Mouse (Mus musculus) midbrain, embryonic 15.5 days (tissue): Measurements from ENCODE around the gene Cln6. TPM values are rescaled to one million over a fixed set of nuclear protein-coding genes. Genes with fewer than 3 reads are reported as not detected.
A peak's percentile ranks its signal among the peaks of the same experiment; 100 is the strongest.
"Not testable (repeated sequence)": the region's sequence is repeated elsewhere in the genome, so short reads cannot be mapped to it uniquely, and the experiment has no call there.

Experiments used
- ATAC-seq: fragments of 200-750 bp; cut with Nextera tagmentation; replicated peaks from 2 replicates; pipeline ENCODE4 v1.8.0; 2017; ENCODE audit warnings: moderate TSS enrichment
- H3K27ac ChIP-seq: fragments of 300-500 bp; sonication (generic); 2 replicates; pipeline ENCODE4 v1.5.1; 2015; ENCODE audit warnings: mild to moderate bottlenecking, inconsistent platforms
- H3K27me3 ChIP-seq: fragments of 300-500 bp; sonication (generic); replicated peaks from 2 replicates; pipeline ENCODE4 v1.6.1; 2015; ENCODE audit warnings: inconsistent platforms
- H3K36me3 ChIP-seq: fragments of 300-500 bp; sonication (generic); replicated peaks from 2 replicates; pipeline ENCODE4 v1.6.1; 2015; ENCODE audit warnings: inconsistent platforms
- H3K4me1 ChIP-seq: fragments of 300-500 bp; sonication (generic); 2 replicates; pipeline ENCODE4 v1.6.1; 2015; ENCODE audit warnings: inconsistent platforms
- H3K4me2 ChIP-seq: fragments of 300-500 bp; sonication (generic); 2 replicates; pipeline ENCODE4 v1.6.1; 2015; ENCODE audit warnings: inconsistent platforms, mild to moderate bottlenecking, moderate library complexity
- H3K4me3 ChIP-seq: fragments of 300-500 bp; sonication (generic); 2 replicates; pipeline ENCODE4 v1.5.1; 2015; ENCODE audit warnings: mild to moderate bottlenecking, inconsistent platforms
- H3K9ac ChIP-seq: fragments of 300-500 bp; sonication (generic); 2 replicates; pipeline ENCODE4 v1.6.1; 2015; ENCODE audit warnings: mild to moderate bottlenecking, inconsistent platforms
- H3K9me3 ChIP-seq: fragments of 300-500 bp; sonication (generic); 2 replicates; pipeline ENCODE4 v1.6.1; 2016; ENCODE audit warnings: inconsistent platforms
- WGBS: fragments of 180-500 bp; shearing (Covaris S2); methylation state at CpG from one replicate; pipeline ENCODE4 v1.1.7; 2015; ENCODE audit warnings: mixed read lengths; 5-methylcytosine and 5-hydroxymethylcytosine counted together
- polyA plus RNA-seq: library from polyadenylated mRNA; unstranded; fragments of >200 nt; fragmentation: Nextera tagmentation; extraction: Ambion mirVana; gene quantifications from 2 replicates; pipeline ENCODE4 v1.2.1, GENCODE M21; 2015

Cln6 gene
- polyA plus RNA-seq, 1 experiment from 2014 or later: 5.9 TPM

DNA sequence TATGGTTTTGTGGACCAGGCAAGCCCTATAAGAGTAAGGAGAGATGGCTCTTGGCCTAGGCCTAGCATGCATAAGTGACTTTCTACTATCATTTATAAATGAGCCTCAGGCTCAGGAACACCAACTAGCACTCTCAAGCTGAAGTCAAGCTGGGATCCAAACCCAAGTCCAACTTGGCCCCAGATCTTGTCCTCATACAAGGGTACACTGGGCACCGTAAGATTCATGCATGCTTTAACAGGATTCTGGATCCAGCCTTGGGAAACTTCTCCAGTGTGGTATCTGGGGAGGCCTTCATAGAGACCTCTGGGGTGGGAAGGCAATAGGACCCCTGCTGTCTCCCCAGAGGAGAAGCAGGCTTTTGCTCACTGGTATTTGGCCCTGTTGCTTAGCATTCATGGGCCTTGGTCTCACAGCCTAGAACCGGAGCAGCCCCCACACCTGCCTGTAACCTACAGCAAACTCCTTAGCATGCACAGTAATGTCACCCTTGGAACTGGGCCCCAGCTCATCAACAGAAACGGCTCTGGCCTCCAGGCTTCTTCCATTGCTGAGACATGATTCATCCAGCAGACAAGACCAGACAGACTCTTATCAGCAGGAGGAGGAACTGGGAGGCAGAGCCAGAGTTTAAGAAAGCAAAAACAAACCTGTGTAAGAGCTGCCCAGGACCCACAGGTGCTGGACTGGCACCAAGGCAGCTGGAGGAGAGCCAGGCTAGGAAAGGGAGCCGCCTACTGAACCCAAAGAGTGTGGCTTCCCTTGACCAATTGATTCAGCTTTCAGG lies 20.6 kb upstream of the Cln6 start:
- Histone ChIP-seq H3K4me3 (no peak overlapping the region), H3K4me2 (no peak overlapping the region), H3K27ac (no peak overlapping the region), H3K9me3 (no peaks in the 10 kb centered on the region), H3K9ac (no peak overlapping the region), H3K36me3 (no peaks in the 10 kb centered on the region), H3K4me1 (no peaks in the 10 kb centered on the region), H3K27me3 (no peaks in the 10 kb centered on the region)
- WGBS: 78% methylated on average over 4 of the region's 4 CpGs
- ATAC-seq: no peak

GRCm38 (mm10) chr9:62819494-62819893 lies 19.1 kb upstream of the Cln6 start:
- Histone ChIP-seq H3K4me1 (no peaks in the 10 kb centered on the region), H3K9me3 (no peaks in the 10 kb centered on the region), H3K4me3 (no peak overlapping the region), H3K27me3 (no peaks in the 10 kb centered on the region), H3K36me3 (no peaks in the 10 kb centered on the region), H3K4me2 (no peak overlapping the region), H3K27ac (no peak overlapping the region), H3K9ac (no peak overlapping the region)
- no peak for ATAC-seq
- whole genome bisulfite sequencing: 75% methylated on average over 3 of the region's 3 CpGs

DNA sequence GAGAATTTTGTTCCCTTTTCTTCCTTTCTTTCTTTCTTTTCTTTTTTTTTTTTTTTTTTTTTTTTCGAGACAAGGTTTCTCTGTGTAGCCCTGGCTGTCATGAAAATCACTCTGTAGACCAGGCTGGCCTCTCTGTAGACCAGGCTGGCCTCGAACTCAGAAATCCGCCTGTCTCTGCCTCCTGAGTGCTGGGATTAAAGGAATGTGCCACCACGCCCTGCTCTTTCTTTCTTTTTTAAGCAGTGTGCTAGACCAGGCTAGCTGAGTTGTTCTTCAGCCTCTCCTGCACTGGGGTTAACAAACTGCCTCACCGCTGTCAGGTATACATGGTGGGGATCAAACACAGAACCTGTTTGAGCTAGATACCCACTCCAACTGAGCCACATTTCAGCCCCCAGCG lies 18.7 kb upstream of the Cln6 start:
- ATAC-seq: not testable (repeated sequence)

GRCm38 (mm10) chr9:62820829-62821228 lies 17.8 kb upstream of the Cln6 start:
- Histone ChIP-seq H3K9ac (no peak overlapping the region), H3K4me2 (no peak overlapping the region), H3K9me3 (no peaks in the 10 kb centered on the region), H3K27me3 (no peaks in the 10 kb centered on the region), H3K36me3 (no peaks in the 10 kb centered on the region), H3K4me1 (peaks cover 9% of the 10 kb centered on the region), H3K27ac (no peak overlapping the region), H3K4me3 (no peak overlapping the region)
- WGBS: 93% methylated on average over 6 of the region's 6 CpGs
- no peak for ATAC-seq

More for the DNA sequence above, 18.7 kb upstream of the Cln6 start:
- not testable (repeated sequence) for H3K9me3 ChIP-seq, H3K4me2 ChIP-seq, H3K27ac ChIP-seq, H3K9ac ChIP-seq, H3K36me3 ChIP-seq, H3K27me3 ChIP-seq, H3K4me1 ChIP-seq, H3K4me3 ChIP-seq
- 82% methylated on average over 6 of the region's 6 CpGs for WGBS

- Histone ChIP-seq H3K9ac (no peak overlapping the region), H3K9me3 (no peaks in the 10 kb centered on the region), H3K27ac (no peak overlapping the region), H3K4me1 (peaks cover 19% of the 10 kb centered on the region), H3K4me2 (no peak overlapping the region), H3K4me3 (no peak overlapping the region), H3K27me3 (no peaks in the 10 kb centered on the region), H3K36me3 (no peaks in the 10 kb centered on the region)
- no peak for ATAC-seq
- 96% methylated on average over 7 of the region's 7 CpGs for WGBS
Measured at GRCm38 (mm10) chr9:62821811-62822210, 16.8 kb upstream of the Cln6 start.

GRCm38 (mm10) chr9:62825791-62826393 lies 12.7 kb upstream of the Cln6 start:
- Histone ChIP-seq H3K4me3 (no peak overlapping the region), H3K36me3 (no peaks in the 10 kb centered on the region), H3K27me3 (no peaks in the 10 kb centered on the region), H3K27ac (peak overlapping the region; percentile 75), H3K9ac (no peak overlapping the region), H3K4me2 (peak overlapping the region; percentile 21), H3K4me1 (peaks cover 31% of the 10 kb centered on the region), H3K9me3 (no peaks in the 10 kb centered on the region)
- 8% methylated on average over 9 of the region's 9 CpGs for WGBS
- ATAC-seq: peak; percentile 21; the same call in 1 of the 2 replicates

DNA sequence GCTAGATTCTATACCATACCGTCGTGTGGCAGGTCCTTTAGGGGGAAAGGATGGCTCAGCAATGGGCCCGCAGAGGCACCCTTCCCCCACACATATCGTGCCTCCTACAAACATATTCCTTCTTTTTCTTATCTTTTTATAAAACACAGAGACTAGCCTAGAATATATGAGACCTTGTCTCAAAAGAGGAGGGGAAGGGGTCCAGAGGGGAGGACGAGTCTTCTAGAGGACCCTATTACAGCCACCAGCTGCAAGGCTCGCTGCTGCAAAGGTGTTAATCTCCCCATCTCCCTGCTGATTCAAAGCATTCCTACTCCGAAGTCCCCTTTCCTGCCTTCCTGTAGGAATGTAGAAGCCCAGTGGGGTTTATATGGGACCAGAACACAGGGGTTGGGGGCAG lies 12.1 kb upstream of the Cln6 start:
- Histone ChIP-seq H3K9ac (no peak overlapping the region), H3K9me3 (no peaks in the 10 kb centered on the region), H3K36me3 (no peaks in the 10 kb centered on the region), H3K4me3 (no peak overlapping the region), H3K27me3 (no peaks in the 10 kb centered on the region), H3K4me1 (peaks cover 31% of the 10 kb centered on the region), H3K27ac (peak overlapping the region; percentile 75), H3K4me2 (peak overlapping the region; percentile 21; the same call in 1 of the 2 replicates)
- no peak for ATAC-seq
- 6% methylated on average over 7 of the region's 7 CpGs for WGBS

- Histone ChIP-seq H3K4me1 (peaks cover 31% of the 10 kb centered on the region), H3K9me3 (no peaks in the 10 kb centered on the region), H3K9ac (no peak overlapping the region; the same call in 1 of the 2 replicates), H3K27me3 (no peaks in the 10 kb centered on the region), H3K27ac (peak overlapping the region; percentile 51), H3K4me2 (peak overlapping the region; percentile 51), H3K4me3 (peak overlapping the region; percentile 41), H3K36me3 (no peaks in the 10 kb centered on the region)
- 5% methylated on average over 24 of the region's 24 CpGs for WGBS
- ATAC-seq: peak; percentile 5; the same call in 1 of the 2 replicates
Measured at GRCm38 (mm10) chr9:62827939-62828652, 10.5 kb upstream of the Cln6 start.

DNA sequence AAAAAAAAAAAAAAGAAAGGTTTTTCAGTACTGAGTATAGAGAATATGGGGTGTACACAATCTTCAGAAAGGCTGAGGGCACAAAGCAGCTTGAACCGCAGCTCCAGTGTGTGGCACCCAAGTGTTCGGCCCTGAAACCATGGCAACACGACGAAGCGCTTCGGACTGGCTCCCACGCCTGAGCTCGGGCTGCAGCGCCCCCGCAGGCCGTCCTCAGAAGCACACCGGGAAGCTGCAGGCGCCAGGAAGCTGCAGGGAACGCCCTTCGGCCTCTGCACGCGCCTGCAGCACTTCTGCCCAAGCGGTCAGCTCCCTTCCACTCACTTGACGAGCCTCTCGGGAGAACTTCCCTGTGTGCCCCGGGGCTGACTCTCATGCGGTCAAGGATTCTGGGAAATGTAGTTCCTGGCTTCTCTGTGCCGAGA lies 9.9 kb upstream of the Cln6 start:
- H3K9me3 ChIP-seq: no peaks in the 10 kb centered on the region
- H3K27me3 ChIP-seq: no peaks in the 10 kb centered on the region
- peak overlapping the region; percentile 41 for H3K4me3 ChIP-seq
- WGBS: 0% methylated on average over 23 of the region's 23 CpGs
- H3K36me3 ChIP-seq: no peaks in the 10 kb centered on the region
- H3K27ac ChIP-seq: peak overlapping the region; percentile 51
- peak; percentile 90 for ATAC-seq
- H3K9ac ChIP-seq: peak overlapping the region; percentile 3; the same call in 1 of the 2 replicates
- H3K4me2 ChIP-seq: peak overlapping the region; percentile 51
- H3K4me1 ChIP-seq: peaks cover 31% of the 10 kb centered on the region

DNA sequence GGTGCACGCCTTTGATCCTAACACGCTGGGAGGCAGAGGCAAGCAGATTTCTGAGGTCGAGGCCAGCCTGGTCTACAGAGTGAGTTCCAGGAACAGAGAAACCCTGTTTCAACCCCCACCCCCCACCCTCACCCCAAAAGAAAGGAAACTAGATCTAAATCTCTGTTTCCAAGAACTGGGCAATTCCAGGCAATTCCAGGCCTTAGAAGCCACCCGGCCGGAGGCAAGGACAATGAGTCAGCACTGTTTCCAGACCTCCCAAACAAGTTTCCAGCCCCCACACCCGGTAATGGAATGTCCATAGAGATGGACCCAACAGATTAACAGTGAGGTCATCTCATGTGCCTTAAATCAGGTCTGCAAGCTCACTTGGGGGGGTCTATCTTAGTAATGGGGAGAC lies 8.7 kb upstream of the Cln6 start:
- Histone ChIP-seq H3K4me2 (no peak overlapping the region), H3K36me3 (no peaks in the 10 kb centered on the region), H3K4me1 (peaks cover 31% of the 10 kb centered on the region), H3K27ac (no peak overlapping the region), H3K27me3 (no peaks in the 10 kb centered on the region), H3K4me3 (no peak overlapping the region), H3K9ac (no peak overlapping the region), H3K9me3 (no peaks in the 10 kb centered on the region)
- WGBS: 81% methylated on average over 6 of the region's 6 CpGs
- ATAC-seq: no peak

DNA sequence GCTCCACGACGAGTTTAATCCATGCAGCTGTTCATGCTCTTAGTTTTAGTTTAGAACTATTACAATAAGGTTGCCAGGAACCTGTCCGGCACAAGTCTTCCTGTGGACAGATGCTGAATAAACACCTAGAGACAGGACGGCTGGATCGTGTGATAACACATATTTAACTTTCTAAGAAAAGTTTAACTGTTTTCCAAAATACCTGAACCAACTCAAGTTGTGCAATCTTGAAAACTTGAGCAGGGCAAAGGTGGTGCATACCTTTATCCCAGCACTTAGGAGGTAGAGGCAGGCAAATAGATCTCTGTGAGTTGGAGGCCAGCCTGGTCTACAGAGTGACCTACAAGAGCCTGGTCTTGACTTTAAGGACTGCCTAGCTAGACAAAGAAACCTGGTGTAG lies 3.7 kb upstream of the Cln6 start:
- Histone ChIP-seq H3K27me3 (no peaks in the 10 kb centered on the region), H3K27ac (no peak overlapping the region), H3K36me3 (no peaks in the 10 kb centered on the region), H3K4me2 (no peak overlapping the region), H3K4me1 (peaks cover 15% of the 10 kb centered on the region), H3K9ac (no peak overlapping the region), H3K9me3 (no peaks in the 10 kb centered on the region), H3K4me3 (no peak overlapping the region)
- 86% methylated on average over 5 of the region's 5 CpGs for WGBS
- ATAC-seq: no peak

DNA sequence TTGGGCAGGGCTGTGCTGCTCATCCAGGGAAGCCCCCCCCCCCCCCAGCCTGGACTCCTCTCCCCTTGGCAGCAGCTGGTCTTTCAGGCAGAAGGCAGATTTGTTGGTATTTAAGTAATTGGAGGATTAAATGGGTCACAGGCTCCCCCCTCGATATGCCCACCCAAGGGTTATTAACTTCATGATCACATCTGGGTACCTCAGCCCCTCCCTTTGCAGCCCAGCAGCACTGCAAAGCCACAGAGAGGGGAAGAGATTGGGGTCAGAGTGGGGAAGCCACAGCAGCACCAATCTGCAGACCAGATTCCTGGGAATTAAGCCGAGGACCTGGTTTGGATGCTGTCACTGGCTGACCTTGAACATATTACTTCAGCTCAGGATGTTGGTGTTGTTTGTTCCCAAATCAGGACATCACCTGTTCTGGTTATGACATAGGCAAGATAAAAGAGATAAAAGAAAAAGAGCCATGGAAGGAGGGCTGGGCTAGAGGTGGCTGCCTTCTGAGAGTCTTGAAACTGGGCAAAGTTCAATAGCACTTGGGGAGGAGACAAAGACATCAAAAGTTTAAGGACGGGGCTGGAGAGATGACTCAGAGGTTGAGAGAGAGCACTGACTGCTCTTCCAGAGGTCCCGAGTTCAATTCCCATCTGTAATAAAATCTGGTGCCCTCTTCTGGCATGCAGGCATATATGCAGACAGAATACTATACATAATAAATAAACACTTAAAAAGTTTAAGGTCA lies 2.7 kb upstream of the Cln6 start:
- H3K9me3 ChIP-seq: no peaks in the 10 kb centered on the region
- H3K27ac ChIP-seq: no peak overlapping the region
- H3K36me3 ChIP-seq: no peaks in the 10 kb centered on the region
- ATAC-seq: no peak
- no peak overlapping the region for H3K4me3 ChIP-seq
- 43% methylated on average over 4 of the region's 4 CpGs for WGBS
- peaks cover 15% of the 10 kb centered on the region for H3K4me1 ChIP-seq
- H3K9ac ChIP-seq: no peak overlapping the region
- H3K4me2 ChIP-seq: no peak overlapping the region
- H3K27me3 ChIP-seq: no peaks in the 10 kb centered on the region
